Mouse (Mus musculus): ENCODE measurements at regions not wholly inside any gene's neighbourhood (a gene's known extent, or its start where the extent isn't known, plus 50 kb on each side); places are given as distances from the start of the nearest gene placed in this dataset.
A peak's percentile ranks its signal among the peaks of the same experiment; 100 is the strongest.

DNA sequence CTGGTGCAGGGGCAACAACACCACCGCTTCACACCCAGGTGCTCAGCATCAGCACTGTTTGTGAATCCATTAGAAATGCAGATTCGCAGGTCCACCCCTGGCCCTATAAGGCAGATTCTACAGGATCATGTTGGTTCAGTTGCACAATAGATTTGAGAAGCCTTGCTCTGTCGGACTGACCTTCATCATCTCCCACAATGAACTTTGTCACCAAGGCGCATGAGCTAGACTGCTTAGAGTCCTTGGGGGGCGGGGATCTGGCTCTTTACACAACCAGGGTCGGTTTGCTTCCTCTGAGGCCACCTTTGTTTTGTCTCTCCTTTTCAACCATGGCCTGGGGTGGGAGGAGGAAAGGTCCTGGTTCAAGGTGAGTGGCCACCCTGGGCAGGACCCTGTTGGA is 209.7 kb downstream of the Igsf11 start:
- no peak for DNase-seq

DNA sequence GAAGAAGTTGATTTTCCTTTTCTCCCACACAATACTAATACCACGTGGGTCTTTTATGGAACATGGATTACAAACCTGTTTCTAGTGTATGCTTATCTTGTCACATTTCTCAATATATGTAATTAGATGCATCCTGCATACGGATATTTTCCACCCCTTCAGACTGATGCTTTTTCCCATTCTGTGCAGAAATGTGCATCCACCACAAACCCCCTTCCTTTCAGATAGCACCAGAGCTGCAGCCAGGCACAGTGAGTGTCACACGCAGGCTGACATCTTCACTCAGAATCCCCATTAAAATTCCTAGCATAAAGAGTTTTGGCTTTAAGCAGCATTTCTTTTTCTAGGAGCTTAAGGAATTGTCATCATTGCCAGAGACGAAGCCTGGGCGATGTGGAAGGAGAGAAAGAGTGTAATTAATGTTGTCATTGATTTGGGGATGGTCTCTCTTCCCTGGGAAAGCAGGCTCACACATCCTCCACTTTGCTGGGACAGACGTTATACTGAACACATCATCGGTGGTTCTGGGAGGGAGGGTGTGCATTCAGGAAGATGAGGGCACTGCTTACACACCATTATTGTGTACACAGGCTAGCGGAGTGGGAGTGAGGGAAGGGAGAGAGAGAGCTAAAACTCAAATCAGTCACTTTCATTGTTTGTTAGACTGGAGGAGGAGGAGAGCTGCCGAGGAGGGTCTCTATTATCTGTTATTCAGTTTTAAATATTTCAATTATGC is 211.1 kb downstream of the Igsf11 start:
- DNase-seq = no peak

DNA sequence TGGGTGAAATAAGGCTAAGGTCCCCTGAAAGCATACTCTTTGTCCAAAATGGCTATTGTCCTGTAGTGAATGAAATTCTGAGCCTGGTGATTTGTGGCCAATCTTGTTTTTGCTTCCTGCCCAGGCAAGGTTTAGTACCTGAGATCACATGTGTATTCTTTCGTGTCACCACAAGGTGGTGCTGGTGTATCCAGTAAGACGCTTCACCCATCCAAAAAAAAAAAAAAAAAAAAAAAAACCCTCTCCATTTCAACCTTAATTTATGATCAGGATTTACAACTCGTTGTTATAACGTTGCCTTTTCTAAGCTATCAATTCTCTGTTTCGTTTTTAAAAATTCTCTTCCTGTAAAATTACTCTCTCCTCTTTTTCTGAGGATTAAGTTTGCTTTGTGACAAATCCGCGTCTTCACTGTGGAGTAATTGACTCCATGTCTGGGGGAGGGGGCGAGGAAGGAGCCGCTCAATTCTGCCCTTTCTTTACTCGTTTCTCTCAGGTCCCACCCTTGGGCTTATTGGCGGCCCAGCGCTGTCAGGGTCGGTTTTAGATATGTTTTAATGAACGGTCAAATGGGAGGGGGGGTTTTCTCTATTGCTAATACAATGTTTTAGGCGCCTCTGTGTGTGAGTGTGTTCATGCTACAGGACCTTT is 217.0 kb downstream of the Igsf11 start:
- peak; percentile 36 for DNase-seq

DNA sequence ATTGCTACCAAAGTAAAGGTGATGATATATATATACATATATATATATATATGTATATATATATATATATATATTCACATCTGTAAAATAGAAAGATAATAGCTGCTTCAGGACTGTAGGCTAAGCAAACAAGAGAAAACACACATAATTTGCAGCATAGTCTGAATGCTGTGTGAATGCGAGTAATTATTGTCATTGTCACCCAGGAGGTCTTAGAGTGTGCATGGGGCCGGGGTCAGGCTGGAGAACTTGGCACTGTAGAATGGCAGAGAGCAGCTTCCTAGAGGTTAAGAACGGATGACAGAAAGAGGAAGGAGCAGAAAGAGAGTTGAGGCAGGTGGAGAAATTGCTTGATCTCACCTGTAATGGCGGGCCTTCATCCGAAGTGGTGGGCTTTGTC is 217.6 kb downstream of the Igsf11 start:
- no peak for DNase-seq

DNA sequence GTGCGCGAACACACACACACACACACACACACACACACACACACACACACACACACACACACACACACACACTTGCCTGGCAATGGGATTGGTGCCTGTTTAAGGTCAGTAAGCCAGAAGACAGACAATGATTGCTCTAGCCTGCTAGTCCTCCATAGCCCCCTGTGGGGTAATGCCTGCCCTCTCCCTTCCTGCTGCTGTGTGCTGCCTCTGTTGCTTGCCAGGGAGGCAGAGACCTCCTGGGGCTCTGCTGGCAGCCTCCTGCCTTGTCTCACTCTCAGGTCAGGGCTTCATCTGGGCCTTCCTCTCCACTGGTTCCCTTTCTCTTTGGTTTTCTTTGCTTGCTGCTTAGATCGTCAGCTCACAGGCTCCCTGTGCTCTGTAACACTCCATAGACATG is 225.6 kb downstream of the Igsf11 start:
- no peak for DNase-seq

DNA sequence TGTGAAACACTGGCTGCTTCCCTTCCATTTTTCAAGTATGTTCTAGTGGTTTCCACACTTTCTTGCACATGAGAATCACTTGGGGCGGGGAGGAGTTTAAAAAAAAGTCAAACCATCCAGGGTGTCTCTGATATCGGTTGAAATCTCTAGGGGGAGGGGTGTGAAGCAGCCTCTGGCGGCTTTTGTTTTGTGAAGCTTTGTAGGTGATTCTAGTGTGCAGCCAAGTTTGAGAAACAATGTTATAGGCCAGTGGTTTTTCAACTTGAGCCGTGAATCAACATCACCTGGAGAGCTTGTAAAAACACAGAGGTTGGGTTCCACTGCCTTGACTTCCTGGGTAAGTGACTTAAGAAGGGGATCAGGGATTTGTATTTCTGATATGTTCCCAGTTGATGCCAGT is 227.3 kb downstream of the Igsf11 start:
- DNase-seq = no peak

GRCm38 (mm10) chr16:39123445-39123952 is 231.0 kb downstream of the Igsf11 start:
- DNase-seq = no peak

DNA sequence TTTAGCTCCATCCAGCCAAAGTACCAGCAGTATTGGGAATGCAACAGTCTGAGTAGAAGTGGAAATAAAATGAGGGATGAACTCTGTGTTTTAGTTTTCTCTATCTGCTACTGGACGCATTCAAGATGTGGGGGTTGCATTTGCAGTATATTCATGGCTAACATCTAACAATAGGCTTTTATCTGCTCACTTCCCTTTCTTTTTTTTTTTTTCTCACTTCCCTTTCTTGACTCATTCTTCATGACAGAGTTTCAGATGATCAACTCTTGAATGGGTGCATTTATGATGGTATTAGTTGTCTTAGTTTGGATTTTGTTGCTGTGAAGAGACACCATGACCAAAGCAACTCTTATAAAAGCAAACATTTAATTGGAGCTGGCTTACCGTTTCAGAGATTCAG is 240.0 kb downstream of the Igsf11 start:
- DNase-seq = no peak

GRCm38 (mm10) chr16:39135777-39136176 is 243.3 kb downstream of the Igsf11 start:
- no peak for DNase-seq

- DNase-seq = no peak
These were observed 254.7 kb downstream of the Igsf11 start for GRCm38 (mm10) chr16:39147151-39147550.

DNA sequence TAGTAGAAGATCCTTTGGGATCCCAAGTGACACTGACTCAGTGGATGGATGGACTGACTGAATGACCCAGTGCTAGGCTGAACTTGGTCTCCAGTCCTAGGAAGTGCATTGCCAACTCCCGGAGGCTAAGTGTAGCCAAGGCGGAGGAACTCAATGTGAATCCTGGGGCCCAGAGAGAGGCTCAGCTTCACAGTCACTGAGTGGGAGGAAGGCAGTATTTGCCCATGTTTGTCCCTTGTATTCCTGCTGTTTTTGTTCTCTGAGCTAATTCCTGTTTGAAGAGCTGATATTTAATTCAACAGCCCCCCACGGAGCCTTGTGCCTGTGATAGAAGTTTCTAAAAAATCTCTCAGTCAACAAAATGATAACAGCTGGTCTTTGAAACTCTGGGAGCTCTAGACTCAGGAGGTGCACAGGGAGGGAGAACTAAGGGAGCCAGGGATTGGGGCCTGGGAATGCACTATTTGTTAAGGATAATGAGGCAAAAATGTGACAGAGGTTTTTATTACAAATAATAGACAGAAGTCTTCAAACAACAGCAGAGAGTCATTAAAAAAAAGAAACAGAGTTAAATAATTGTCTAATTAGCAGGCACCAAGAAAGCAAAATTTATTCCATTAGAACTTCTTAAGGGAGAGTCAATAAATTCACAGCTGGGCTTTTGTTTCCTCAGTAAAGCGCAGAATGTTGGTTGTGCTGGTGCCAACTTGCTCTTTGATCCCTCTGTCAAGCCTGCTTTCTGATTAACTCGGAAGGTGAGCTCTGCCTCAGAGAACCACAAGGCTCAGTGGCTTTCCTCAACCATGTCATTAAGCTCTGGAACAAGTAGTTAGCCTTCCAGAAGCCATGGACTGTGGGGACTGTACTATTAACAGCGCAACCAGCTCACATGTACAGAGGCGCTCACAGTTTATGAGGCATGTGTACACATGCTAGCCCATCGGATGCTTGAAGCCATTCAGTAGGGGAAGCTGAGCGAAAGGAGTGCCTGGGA is 259.2 kb downstream of the Igsf11 start:
- peak; percentile 4 for DNase-seq

DNA sequence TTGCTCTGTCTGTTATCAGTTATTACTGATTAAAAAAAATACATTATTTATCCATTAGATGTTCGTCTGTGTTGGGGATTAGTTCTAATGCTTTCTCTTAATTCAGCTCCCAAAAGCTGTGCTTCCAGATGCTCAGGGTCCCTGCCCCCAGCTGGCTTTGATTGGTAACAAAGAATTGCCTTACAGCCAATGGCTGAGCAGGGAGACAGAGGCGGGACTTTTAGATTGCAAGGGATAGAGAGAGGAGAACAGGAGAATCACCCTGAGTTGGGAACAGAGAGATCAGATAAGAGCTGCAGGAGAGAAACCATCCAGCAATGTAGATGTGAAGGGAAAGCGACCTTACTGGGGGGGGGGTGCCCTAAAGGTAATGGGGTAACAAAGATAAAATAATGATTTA is 266.4 kb downstream of the Igsf11 start:
- no peak for DNase-seq

- no peak for DNase-seq
These were observed 267.3 kb downstream of the Igsf11 start for GRCm38 (mm10) chr16:39159725-39160124.

GRCm38 (mm10) chr16:39162684-39163083 is 270.2 kb downstream of the Igsf11 start:
- peak; percentile 12 for DNase-seq

DNA sequence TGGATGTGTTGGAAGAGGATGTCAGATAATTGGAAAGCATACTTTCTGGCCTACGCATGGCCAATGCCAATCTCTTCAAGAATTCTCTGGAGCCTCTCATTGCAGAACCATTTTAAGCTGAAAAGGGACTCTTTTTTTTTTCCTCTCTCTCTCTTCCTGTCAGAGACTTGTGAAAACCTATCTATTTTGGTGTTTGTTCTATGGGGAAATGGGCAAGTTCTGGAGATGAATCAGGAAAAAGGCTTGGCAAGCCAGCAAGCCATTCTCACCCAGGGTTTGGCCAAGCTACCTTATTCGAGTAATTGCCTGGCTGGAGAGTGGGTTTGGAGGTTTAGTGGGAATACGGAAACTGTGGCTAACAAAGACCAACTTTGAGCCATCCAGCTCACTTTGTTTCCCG is 299.4 kb downstream of the Igsf11 start:
- no peak for DNase-seq

GRCm38 (mm10) chr16:39195431-39195830 is 303.0 kb downstream of the Igsf11 start:
- DNase-seq = peak; percentile 13

DNA sequence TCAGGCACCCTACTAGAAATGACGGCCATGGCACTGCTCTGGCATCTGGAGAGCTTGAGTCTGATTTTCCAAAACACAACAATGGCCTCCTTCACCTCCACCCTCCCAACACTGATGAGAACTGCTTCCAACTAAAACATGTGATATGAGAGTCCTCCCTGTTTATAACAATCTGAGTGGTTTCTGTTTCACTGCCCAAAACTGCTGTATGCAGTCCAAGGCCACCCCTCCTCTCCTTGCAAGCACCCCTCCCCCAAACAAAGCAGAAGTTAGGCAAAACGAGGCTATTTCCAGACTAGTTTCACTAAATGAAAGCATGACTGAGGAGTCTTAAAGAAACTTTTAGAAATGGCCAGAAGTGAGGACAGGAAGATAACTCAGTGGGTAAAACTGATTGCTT is 304.4 kb downstream of the Igsf11 start:
- peak; percentile 13 for DNase-seq

GRCm38 (mm10) chr16:39223551-39223950 is 331.1 kb downstream of the Igsf11 start:
- DNase-seq = peak; percentile 64

GRCm38 (mm10) chr16:39229501-39229900 is 337.0 kb downstream of the Igsf11 start:
- DNase-seq = no peak

GRCm38 (mm10) chr16:39230439-39230838 is 338.0 kb downstream of the Igsf11 start:
- no peak for DNase-seq

- DNase-seq = no peak
These were observed 341.8 kb downstream of the Igsf11 start for GRCm38 (mm10) chr16:39234290-39234689.

DNA sequence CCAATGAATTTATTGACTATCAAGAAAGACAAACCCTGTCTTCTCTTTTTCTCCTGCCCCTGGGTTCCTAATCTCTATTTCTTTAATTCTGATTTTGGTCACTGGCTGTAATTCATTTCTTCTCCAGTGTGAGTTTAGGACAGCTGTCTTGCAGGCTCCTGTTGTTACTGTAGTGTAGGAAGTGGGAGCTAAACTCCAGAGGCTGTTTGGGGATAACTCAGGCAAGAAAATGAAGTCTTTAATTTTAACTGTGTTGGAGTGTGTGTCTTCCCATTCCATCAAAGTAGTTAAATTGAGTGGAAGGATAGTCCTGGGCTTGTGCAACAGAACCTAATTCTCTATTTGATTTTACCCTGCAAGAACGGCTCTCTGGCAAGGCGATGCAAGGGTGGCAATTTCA is 381.0 kb downstream of the Igsf11 start:
- DNase-seq = no peak

DNA sequence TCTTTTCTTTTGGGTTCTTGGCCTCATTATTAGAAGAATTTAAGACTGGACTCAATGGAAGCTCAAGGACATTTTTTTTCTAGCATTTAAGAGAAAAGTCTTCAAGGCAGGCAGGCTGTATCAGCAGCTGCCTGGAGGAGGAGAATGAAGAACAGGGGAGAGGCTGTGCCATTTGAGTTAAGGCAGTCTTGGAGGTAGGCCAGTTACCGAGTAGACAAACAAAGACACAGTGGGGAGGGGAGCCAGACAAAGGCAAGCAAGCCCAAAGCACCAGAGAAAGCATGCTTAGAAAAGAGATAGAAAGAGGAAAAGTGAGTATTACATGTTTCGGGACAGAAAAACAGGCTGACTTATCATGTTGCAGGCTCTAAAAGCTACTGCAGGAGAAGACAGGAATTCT is 392.0 kb downstream of the Igsf11 start:
- peak; percentile 56 for DNase-seq

All from layer of hippocampus, adult 9-11 months (tissue).